Mouse (Mus musculus) embryonic fibroblast, embryonic 13.5 days (primary cell): ENCODE measurements at regions not wholly inside any gene's neighbourhood (a gene's known extent, or its start where the extent isn't known, plus 50 kb on each side); places are given as distances from the start of the nearest gene placed in this dataset.

Experiments
- CTCF ChIP-seq: IDR thresholded peaks from 2 replicates; pipeline ENCODE4 v1.5.1; 2011; ENCODE audit warnings: mild to moderate bottlenecking, control low read depth, low read length, moderate library complexity, borderline replicate concordance; ENCODE audit not compliant: insufficient read depth
- POLR2A ChIP-seq: IDR thresholded peaks from 2 replicates; pipeline ENCODE4 v1.6.1; 2011; ENCODE audit warnings: low read depth, mild to moderate bottlenecking, control low read depth, low read length, moderate library complexity

GRCm38 (mm10) chr5:136626142-136626771 lies 59.0 kb upstream of the Cux1 start:
- TF ChIP-seq CTCF (no peak), POLR2A (no peak)
